Mouse (Mus musculus): ENCODE data around the gene Atf6. TPM values are rescaled to one million over a fixed set of nuclear protein-coding genes. Genes with fewer than 3 reads are reported as not detected.

The Atf6 gene
- polyA plus RNA-seq, 1 experiment = 14.5 TPM

- no peak overlapping the region for H3K4me3 ChIP-seq (ENCODE audit: insufficient read depth, low read depth, low read length)
- no peaks in the 10 kb centered on the region for H3K4me1 ChIP-seq (ENCODE audit: control insufficient read depth, insufficient read depth, insufficient read length, low read length)
- no peak overlapping the region for H3K27ac ChIP-seq (replicated peaks; ENCODE audit: low read depth, low read length)
Observed at GRCm38 (mm10) chr1:170787643-170788042, 79.9 kb downstream of the Atf6 start.

GRCm38 (mm10) chr1:170786570-170787341 is 80.8 kb downstream of the Atf6 start:
- Histone ChIP-seq H3K4me3 (ENCODE audit: insufficient read depth, low read depth, low read length) (no peak overlapping the region), H3K4me1 (ENCODE audit: control insufficient read depth, insufficient read depth, insufficient read length, low read length) (no peaks in the 10 kb centered on the region), H3K27ac (replicated peaks; ENCODE audit: low read depth, low read length) (no peak overlapping the region)

GRCm38 (mm10) chr1:170777688-170778087 is 89.9 kb downstream of the Atf6 start:
- H3K27ac ChIP-seq (replicated peaks; ENCODE audit: low read depth, low read length) = no peak overlapping the region

GRCm38 (mm10) chr1:170774431-170774830 is 93.1 kb downstream of the Atf6 start:
- H3K4me1 ChIP-seq (ENCODE audit: control insufficient read depth, insufficient read depth, insufficient read length, low read length) = peaks cover 8% of the 10 kb centered on the region
- no peak overlapping the region for H3K27ac ChIP-seq (replicated peaks; ENCODE audit: low read depth, low read length)
- H3K4me3 ChIP-seq (ENCODE audit: insufficient read depth, low read depth, low read length) = no peak overlapping the region

More at GRCm38 (mm10) chr1:170777688-170778087, 89.9 kb downstream of the Atf6 start:
- H3K4me3 ChIP-seq (ENCODE audit: insufficient read depth, low read depth, low read length) = no peak overlapping the region
- peaks cover 8% of the 10 kb centered on the region for H3K4me1 ChIP-seq (ENCODE audit: control insufficient read depth, insufficient read depth, insufficient read length, low read length)

GRCm38 (mm10) chr1:170773506-170773905 is 94.1 kb downstream of the Atf6 start:
- H3K27ac ChIP-seq (replicated peaks; ENCODE audit: low read depth, low read length) = no peak overlapping the region
- H3K4me1 ChIP-seq (ENCODE audit: control insufficient read depth, insufficient read depth, insufficient read length, low read length) = peaks cover 8% of the 10 kb centered on the region
- no peak overlapping the region for H3K4me3 ChIP-seq (ENCODE audit: insufficient read depth, low read depth, low read length)

- Histone ChIP-seq H3K4me1 (ENCODE audit: control insufficient read depth, insufficient read depth, insufficient read length, low read length) (peaks cover 10% of the 10 kb centered on the region), H3K4me3 (ENCODE audit: insufficient read depth, low read depth, low read length) (no peak overlapping the region), H3K27ac (replicated peaks; ENCODE audit: low read depth, low read length) (no peak overlapping the region)
Observed at GRCm38 (mm10) chr1:170771437-170772003, 96.1 kb downstream of the Atf6 start.

GRCm38 (mm10) chr1:170770691-170771090 is 96.9 kb downstream of the Atf6 start:
- no peak overlapping the region for H3K4me3 ChIP-seq (ENCODE audit: insufficient read depth, low read depth, low read length)
- no peak overlapping the region for H3K27ac ChIP-seq (replicated peaks; ENCODE audit: low read depth, low read length)
- H3K4me1 ChIP-seq (ENCODE audit: control insufficient read depth, insufficient read depth, insufficient read length, low read length) = peaks cover 10% of the 10 kb centered on the region

GRCm38 (mm10) chr1:170766997-170767396 is 100.6 kb downstream of the Atf6 start:
- no peak overlapping the region for H3K4me3 ChIP-seq (ENCODE audit: insufficient read depth, low read depth, low read length)
- H3K27ac ChIP-seq (replicated peaks; ENCODE audit: low read depth, low read length) = 0 out of 2 replicates have a peak overlapping the region, but pooled peaks have one; percentile 12
- H3K4me1 ChIP-seq (ENCODE audit: control insufficient read depth, insufficient read depth, insufficient read length, low read length) = peaks cover 3% of the 10 kb centered on the region; the same call in 1 of the 2 replicates

- no peak overlapping the region for H3K4me3 ChIP-seq (ENCODE audit: insufficient read depth, low read depth, low read length)
- no peak overlapping the region for H3K27ac ChIP-seq (replicated peaks; ENCODE audit: low read depth, low read length)
- H3K4me1 ChIP-seq (ENCODE audit: control insufficient read depth, insufficient read depth, insufficient read length, low read length) = peaks cover 5% of the 10 kb centered on the region
Observed at GRCm38 (mm10) chr1:170764798-170765197, 102.8 kb downstream of the Atf6 start.

- Histone ChIP-seq H3K4me3 (ENCODE audit: insufficient read depth, low read depth, low read length) (no peak overlapping the region), H3K4me1 (ENCODE audit: control insufficient read depth, insufficient read depth, insufficient read length, low read length) (peaks cover 2% of the 10 kb centered on the region; the same call in 1 of the 2 replicates), H3K27ac (replicated peaks; ENCODE audit: low read depth, low read length) (no peak overlapping the region)
Observed at GRCm38 (mm10) chr1:170761634-170762033, 105.9 kb downstream of the Atf6 start.

- Histone ChIP-seq H3K4me1 (ENCODE audit: control insufficient read depth, insufficient read depth, insufficient read length, low read length) (no peaks in the 10 kb centered on the region), H3K4me3 (ENCODE audit: insufficient read depth, low read depth, low read length) (no peak overlapping the region), H3K27ac (replicated peaks; ENCODE audit: low read depth, low read length) (no peak overlapping the region)
Observed at GRCm38 (mm10) chr1:170753597-170753996, 114.0 kb downstream of the Atf6 start.

- Histone ChIP-seq H3K27ac (replicated peaks; ENCODE audit: low read depth, low read length) (no peak overlapping the region), H3K4me1 (ENCODE audit: control insufficient read depth, insufficient read depth, insufficient read length, low read length) (peaks cover 2% of the 10 kb centered on the region; the same call in 1 of the 2 replicates), H3K4me3 (ENCODE audit: insufficient read depth, low read depth, low read length) (no peak overlapping the region)
Observed at GRCm38 (mm10) chr1:170751797-170752196, 115.8 kb downstream of the Atf6 start.

GRCm38 (mm10) chr1:170746523-170746922 is 121.0 kb downstream of the Atf6 start:
- H3K27ac ChIP-seq (replicated peaks; ENCODE audit: low read depth, low read length) = no peak overlapping the region
- H3K4me1 ChIP-seq (ENCODE audit: control insufficient read depth, insufficient read depth, insufficient read length, low read length) = peaks cover 2% of the 10 kb centered on the region; the same call in 1 of the 2 replicates

GRCm38 (mm10) chr1:170741497-170742246 is 125.9 kb downstream of the Atf6 start:
- H3K27ac ChIP-seq (replicated peaks; ENCODE audit: low read depth, low read length) = no peak overlapping the region
- H3K4me1 ChIP-seq (ENCODE audit: control insufficient read depth, insufficient read depth, insufficient read length, low read length) = no peaks in the 10 kb centered on the region
- no peak overlapping the region for H3K4me3 ChIP-seq (ENCODE audit: insufficient read depth, low read depth, low read length)

More at GRCm38 (mm10) chr1:170746523-170746922, 121.0 kb downstream of the Atf6 start:
- no peak overlapping the region for H3K4me3 ChIP-seq (ENCODE audit: insufficient read depth, low read depth, low read length)

- H3K27ac ChIP-seq (replicated peaks; ENCODE audit: low read depth, low read length) = no peak overlapping the region
- H3K4me1 ChIP-seq (ENCODE audit: control insufficient read depth, insufficient read depth, insufficient read length, low read length) = no peaks in the 10 kb centered on the region
- no peak overlapping the region for H3K4me3 ChIP-seq (ENCODE audit: insufficient read depth, low read depth, low read length)
Observed at GRCm38 (mm10) chr1:170734866-170735265, 132.7 kb downstream of the Atf6 start.

Measured in brown adipose tissue, adult 24 weeks (tissue).